Mouse (Mus musculus) G1E-ER4 (cell line): ENCODE data around the gene Psmb1. TPM values are rescaled to one million over a fixed set of nuclear protein-coding genes. Genes with fewer than 3 reads are reported as not detected.

Experiments used
- GATA1 ChIP-seq: IDR thresholded peaks from one replicate; pipeline ENCODE4 v1.8.0; 2012; ENCODE audit warnings: low read length, inconsistent platforms
- polyA plus RNA-seq: library from polyadenylated mRNA; stranded (reverse); fragments of >175 nt; gene quantifications from 2 replicates; pipeline ENCODE4 v1.2.3, GENCODE M21; 2012

Psmb1 gene
- polyA plus RNA-seq, 1 experiment, result 11.3 TPM

DNA sequence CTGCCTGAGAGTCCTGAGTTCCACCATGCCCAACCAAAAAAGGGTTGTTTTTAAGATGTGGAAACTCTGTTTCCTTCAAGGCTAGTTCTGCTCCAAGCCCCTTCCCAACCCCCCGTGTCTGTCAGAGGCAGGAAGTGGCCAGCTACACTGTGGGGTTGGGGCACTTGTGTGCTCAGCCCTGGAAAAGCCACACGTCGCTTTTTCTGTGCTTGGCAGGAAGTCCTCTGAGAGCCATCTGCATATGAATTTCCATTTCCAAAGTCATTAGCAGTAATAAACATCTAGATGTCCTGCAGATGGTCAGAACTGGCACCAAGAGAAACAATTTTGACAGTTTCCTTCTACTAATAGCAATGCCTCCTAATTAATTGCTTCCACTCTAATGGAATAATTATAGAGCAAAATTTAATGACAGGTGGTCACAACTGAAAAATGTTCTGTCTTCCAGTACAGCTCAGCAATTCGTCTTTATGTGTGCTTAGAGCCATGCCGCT lies 68.5 kb downstream of the Psmb1 start:
- no peak for TF ChIP-seq GATA1

DNA sequence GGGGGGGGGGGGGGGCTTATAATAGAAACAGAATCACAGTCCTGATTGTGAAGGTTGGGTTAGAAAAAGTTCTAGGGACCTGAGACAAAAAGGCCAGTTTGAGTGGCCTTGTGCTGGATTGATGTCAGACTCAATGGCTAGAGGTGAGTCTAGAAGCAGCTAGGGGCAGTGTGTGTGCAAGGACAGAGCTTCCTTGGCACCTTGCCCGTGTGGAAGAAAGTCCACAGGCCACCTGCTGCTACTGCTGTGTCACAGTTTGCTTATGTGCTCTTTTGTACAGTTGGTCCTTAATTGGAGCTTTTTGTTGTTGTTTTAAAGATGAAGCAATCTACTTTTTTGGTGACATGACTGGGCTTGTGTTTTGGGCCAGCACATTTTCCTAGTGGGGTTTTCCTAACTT lies 69.6 kb downstream of the Psmb1 start:
- no peak for TF ChIP-seq GATA1

DNA sequence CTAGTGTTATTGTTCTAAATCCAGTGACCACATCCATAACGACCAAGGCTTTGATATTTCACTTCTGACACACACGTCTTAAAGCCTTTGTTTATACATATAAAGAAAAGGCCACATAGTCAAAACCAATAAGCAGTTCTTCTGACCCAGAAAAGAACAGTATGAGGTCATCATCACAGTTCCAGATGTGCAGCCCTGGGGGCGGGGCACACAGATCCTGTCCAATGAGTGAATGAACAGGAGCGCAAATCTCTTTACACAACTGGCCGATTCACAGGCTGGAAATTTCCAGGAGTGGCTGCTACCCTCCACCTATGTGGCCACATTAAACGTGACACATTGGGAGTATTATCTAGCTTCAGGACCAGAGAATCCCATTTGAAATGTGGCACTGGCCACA lies 70.1 kb downstream of the Psmb1 start:
- TF ChIP-seq GATA1, result no peak

DNA sequence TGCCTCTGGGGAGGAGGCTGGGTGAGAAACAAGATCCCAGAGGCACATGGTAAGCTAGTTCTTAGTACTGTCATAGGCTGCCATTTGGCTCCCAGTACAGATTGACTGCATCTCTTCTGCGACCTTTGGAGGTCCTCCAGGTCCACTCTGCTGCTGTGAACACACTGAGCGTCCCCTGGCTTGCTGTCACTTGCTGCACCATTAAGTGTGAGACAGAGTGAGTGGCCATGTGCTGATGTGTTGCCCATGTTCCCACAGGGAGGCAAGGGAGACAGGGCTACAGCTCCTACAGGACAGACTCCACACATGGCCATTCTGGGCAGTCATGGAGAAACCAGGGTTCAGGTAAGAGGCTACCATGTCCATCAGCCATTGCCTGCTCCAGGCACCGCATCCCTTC lies 73.6 kb downstream of the Psmb1 start:
- no peak for TF ChIP-seq GATA1

Other genes starting within 250 kb of the Psmb1 start
- not detected in 2 replicates for gene Dll1, start 122.9 kb downstream of the Psmb1 start, polyA plus RNA-seq
- gene Fam120b, start 103.5 kb downstream of the Psmb1 start, polyA plus RNA-seq, result 2.9 and 4.7 TPM in 2 replicates
- gene Tbp, start 137 bp upstream of the Psmb1 start, polyA plus RNA-seq, result 4.4 and 5.7 TPM in 2 replicates
- 143 and 197 TPM in 2 replicates for gene Pdcd2, start 27.6 kb upstream of the Psmb1 start, polyA plus RNA-seq
- gene Prdm9, start 64.6 kb upstream of the Psmb1 start, polyA plus RNA-seq, result 0.41 and 0.63 TPM in 2 replicates
- 91.2 and 118 TPM in 2 replicates for gene Chd1, start 205.2 kb upstream of the Psmb1 start, polyA plus RNA-seq